Mouse (Mus musculus) liver, adult 2 months (tissue): ENCODE data around the gene Muc3.

Experiments
- CTCF ChIP-seq: fragments of 200-500 bp; IDR thresholded peaks from 2 replicates; pipeline ENCODE4 v1.5.1; 2011; ENCODE audit warnings: low read depth, low read length, control low read depth
- POLR2A ChIP-seq: fragments of 200-500 bp; IDR thresholded peaks from 2 replicates; pipeline ENCODE4 v1.6.1; 2011; ENCODE audit warnings: low read length, control low read depth; ENCODE audit not compliant: insufficient read depth; ENCODE audit errors: extremely low read depth

GRCm38 (mm10) chr5:137172591-137172990 is 23.5 kb upstream of the Muc3 start:
- TF ChIP-seq POLR2A = no peak
- no peak for TF ChIP-seq CTCF
